ENCODE assay signal across 9 mouse cellular contexts in the genomic region with DNA sequence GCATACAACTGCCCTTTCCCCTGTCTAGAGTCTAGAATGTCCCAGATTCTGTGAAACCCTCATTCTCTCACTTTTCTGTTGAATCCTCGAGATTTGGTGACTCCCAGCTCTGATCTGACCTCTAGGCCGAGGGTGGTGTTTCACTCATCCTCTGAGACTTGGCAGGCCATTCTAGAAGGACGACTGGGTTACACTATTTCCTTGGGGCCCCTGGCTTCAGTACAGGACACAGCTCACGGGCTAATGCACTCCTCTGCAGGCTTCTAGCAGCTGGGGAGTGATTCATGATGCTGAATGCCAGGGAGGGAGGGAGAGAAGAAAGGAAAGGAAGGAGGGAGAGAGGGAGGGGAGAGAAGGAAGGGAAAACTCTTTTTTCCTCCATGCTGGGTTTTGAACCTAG. TPM values are rescaled to one million over a fixed set of nuclear protein-coding genes. Genes with fewer than 3 reads are reported as not detected.
DNase-seq lines count a peak whose midpoint lies in the region; ATAC-seq and TF ChIP-seq lines count a peak whose summit lies in the region.
"Had no signal": no experiment of that assay in that cellular context is flagged by ENCODE, and none has a peak within 500 bp of the region (broad histone marks: within the 10 kb centered on the region; RNA-seq: fewer than 3 reads in every experiment).

No protein-coding gene starts in this region.

- peaks cover 9% of the 10 kb centered on the region for H3K4me1 ChIP-seq in ES-Bruce4 (ENCODE audit: control insufficient read depth, insufficient read depth, low read length)
- peaks cover 25% of the 10 kb centered on the region for H3K4me1 ChIP-seq in limb, embryonic 10.5 days

- TF ChIP-seq EP300 in ES-Bruce4 (IDR thresholded peaks at IDR 0.05; ENCODE audit: insufficient read depth, low read depth, low read length): no peak

- no peaks in the 10 kb centered on the region for H3K9me3 ChIP-seq in ES-Bruce4 (replicated peaks; ENCODE audit: control insufficient read depth, insufficient read depth, low read length, poor library complexity, severe bottlenecking)
- no peaks in the 10 kb centered on the region for H3K9me3 ChIP-seq in limb, embryonic 10.5 days (replicated peaks)
- H3K9me3 ChIP-seq: neural tube, embryonic 12.5 days had no signal

- no peaks in the 10 kb centered on the region for H3K36me3 ChIP-seq in ES-Bruce4 (ENCODE audit: control insufficient read depth, insufficient read depth, low read length, poor library complexity, severe bottlenecking)
- no peaks in the 10 kb centered on the region for H3K36me3 ChIP-seq in limb, embryonic 10.5 days
- H3K36me3 ChIP-seq: neural tube, embryonic 12.5 days had no signal

- peak; percentile 74 for DNase-seq in gastrocnemius, adult 18-20 months (ENCODE audit: low spot score)
- no peak for DNase-seq in gastrocnemius, postnatal 10 days
- peak; percentile 77 for DNase-seq in gastrocnemius, adult 2 months
- DNase-seq in limb, embryonic 10.5 days (ENCODE audit: low spot score): no peak
- no peak for DNase-seq in spleen, adult 18-20 months
- no peak for DNase-seq in right cerebral cortex, adult 18-20 months

- no peak for TF ChIP-seq POLR2A in ES-Bruce4 (IDR thresholded peaks at IDR 0.05; ENCODE audit: insufficient read depth, low read length)

- no peak for TF ChIP-seq CTCF in ES-Bruce4 (IDR thresholded peaks at IDR 0.05; ENCODE audit: low read depth, low read length)
- no peak for TF ChIP-seq CTCF in gastrocnemius, adult 2 months (IDR thresholded peaks at IDR 0.05)

- H3K9ac ChIP-seq in ES-Bruce4 (ENCODE audit: low read depth, poor library complexity, severe bottlenecking): peak overlapping the region; percentile 37
- H3K9ac ChIP-seq: neural tube, embryonic 12.5 days had no signal

- peak overlapping the region; percentile 73 for H3K27ac ChIP-seq in ES-Bruce4 (ENCODE audit: insufficient read depth, low read length)
- peak overlapping the region; percentile 83 for H3K27ac ChIP-seq in gastrocnemius, adult 2 months
- peak overlapping the region; percentile 59 for H3K27ac ChIP-seq in limb, embryonic 10.5 days
- H3K27ac ChIP-seq: neural tube, embryonic 12.5 days had no signal

- intact Hi-C loops in gastrocnemius, adult 2 months (cut with DNase I): no loop called here

- H3K27me3 ChIP-seq in ES-Bruce4 (ENCODE audit: control insufficient read depth, insufficient read depth, low read length, poor library complexity, severe bottlenecking): no peaks in the 10 kb centered on the region
- no peaks in the 10 kb centered on the region for H3K27me3 ChIP-seq in limb, embryonic 10.5 days (ENCODE audit: low read depth, poor library complexity, severe bottlenecking)
- H3K27me3 ChIP-seq: neural tube, embryonic 12.5 days had no signal

- ATAC-seq in erythroid progenitor cell, adult 5-6 weeks (replicated peaks; ENCODE audit: low FRiP score, poor library complexity, severe bottlenecking): no peak

- H3K4me3 ChIP-seq in ES-Bruce4 (ENCODE audit: low read depth, low read length): no peak overlapping the region
- H3K4me3 ChIP-seq in gastrocnemius, adult 2 months: no peak overlapping the region
- H3K4me3 ChIP-seq in limb, embryonic 10.5 days: no peak overlapping the region
- H3K4me3 ChIP-seq: neural tube, embryonic 12.5 days had no signal

- 27% methylated on average over 4 of the region's 4 CpGs for WGBS in limb, embryonic 10.5 days

RNA-seq across cellular contexts. Expression of a gene that starts 22.1 kb away (rescaled TPM):
- total RNA-seq in gastrocnemius, adult 18-20 months (2021): not detected
- total RNA-seq in gastrocnemius, postnatal 10 days (2021): not detected
- not detected in 2 replicates for polyA plus RNA-seq in ES-Bruce4 (2011; ENCODE audit: insufficient read depth, insufficient read length, low read depth, missing spikeins)
- not detected for total RNA-seq in gastrocnemius, adult 2 months (2021)
- polyA plus RNA-seq in limb, embryonic 10.5 days (2016; fragmentation: Nextera tagmentation; extraction: Ambion mirVana): not detected in 2 replicates
- total RNA-seq in erythroid progenitor cell, adult 5-6 weeks (2015; ENCODE audit: low replicate concordance): not detected in 2 replicates
- total RNA-seq in erythroid progenitor cell, adult 5-6 weeks (2017; ENCODE audit: low replicate concordance): not detected in 2 replicates
- polyA plus RNA-seq: neural tube, embryonic 12.5 days had no signal

RNA-seq across cellular contexts. Expression of a gene that starts 22.2 kb away (rescaled TPM):
- not detected for total RNA-seq in gastrocnemius, adult 18-20 months (2021)
- not detected for total RNA-seq in gastrocnemius, postnatal 10 days (2021)
- not detected in 2 replicates for polyA plus RNA-seq in ES-Bruce4 (2011; ENCODE audit: insufficient read depth, insufficient read length, low read depth, missing spikeins)
- not detected for total RNA-seq in gastrocnemius, adult 2 months (2021)
- polyA plus RNA-seq in limb, embryonic 10.5 days (2016; fragmentation: Nextera tagmentation; extraction: Ambion mirVana): 0.15 and 0.24 TPM in 2 replicates
- total RNA-seq in erythroid progenitor cell, adult 5-6 weeks (2015; ENCODE audit: low replicate concordance): 1.1 TPM in 1 of 2 replicates, not detected in the other
- not detected in 2 replicates for total RNA-seq in erythroid progenitor cell, adult 5-6 weeks (2017; ENCODE audit: low replicate concordance)

Comparison
In these comparisons a context has a peak if more than half of its experiments do, and no peak if none do; other contexts are left out.
1. DNase-seq: peak in gastrocnemius, adult 18-20 months (single experiment) and gastrocnemius, adult 2 months (single experiment); none in gastrocnemius, postnatal 10 days (single experiment), limb, embryonic 10.5 days (single experiment), spleen, adult 18-20 months (0 of 2) and right cerebral cortex, adult 18-20 months (single experiment).
2. Peak in every context shown above with its lines, with median percentiles within 50 percentile points of each other: H3K27ac ChIP-seq.